Mouse (Mus musculus) liver, embryonic 13.5 days (tissue): ENCODE measurements around the gene Ugt1a5. TPM values are rescaled to one million over a fixed set of nuclear protein-coding genes. Genes with fewer than 3 reads are reported as not detected.

Experiments used
- ATAC-seq: fragments of 200-750 bp; cut with Nextera tagmentation; 2 replicates; pipeline ENCODE4 v1.8.0; 2017; ENCODE audit warnings: low read depth, mild to moderate bottlenecking, moderate number of reproducible peaks, moderate library complexity
- DNase-seq: peaks from one replicate; pipeline ENCODE4 v3.0.0; 2022
- H3K27ac ChIP-seq: fragments of 300-500 bp; sonication (generic); 2 replicates; pipeline ENCODE4 v1.5.1; 2015; ENCODE audit warnings: moderate library complexity, mild to moderate bottlenecking, inconsistent platforms
- H3K27me3 ChIP-seq: fragments of 300-500 bp; sonication (generic); 2 replicates; pipeline ENCODE4 v1.6.1; 2015; ENCODE audit warnings: mild to moderate bottlenecking, inconsistent platforms
- H3K36me3 ChIP-seq: fragments of 300-500 bp; sonication (generic); 2 replicates; pipeline ENCODE4 v1.6.1; 2015; ENCODE audit warnings: mild to moderate bottlenecking, inconsistent platforms
- H3K4me1 ChIP-seq: fragments of 300-500 bp; sonication (generic); replicated peaks from 2 replicates; pipeline ENCODE4 v1.6.1; 2015; ENCODE audit warnings: inconsistent platforms
- H3K4me2 ChIP-seq: fragments of 300-500 bp; sonication (generic); 2 replicates; pipeline ENCODE4 v1.6.1; 2015; ENCODE audit warnings: inconsistent platforms, mild to moderate bottlenecking, moderate library complexity
- H3K4me3 ChIP-seq: fragments of 300-500 bp; sonication (generic); replicated peaks from 2 replicates; pipeline ENCODE4 v1.5.1; 2015; ENCODE audit warnings: mild to moderate bottlenecking, inconsistent platforms
- H3K9ac ChIP-seq: fragments of 300-500 bp; sonication (generic); 2 replicates; pipeline ENCODE4 v1.6.1; 2015; ENCODE audit warnings: mild to moderate bottlenecking, inconsistent platforms
- H3K9me3 ChIP-seq: fragments of 300-500 bp; sonication (generic); replicated peaks from 2 replicates; pipeline ENCODE4 v1.6.1; 2016; ENCODE audit warnings: inconsistent platforms
- WGBS: fragments of 180-500 bp; shearing (Covaris S2); methylation state at CpG from one replicate; pipeline ENCODE4 v1.1.7; 2015; ENCODE audit not compliant: insufficient replicate concordance; 5-methylcytosine and 5-hydroxymethylcytosine counted together
- polyA plus RNA-seq: library from polyadenylated mRNA; unstranded; fragments of >200 nt; fragmentation: Nextera tagmentation; extraction: Ambion mirVana; gene quantifications from 2 replicates; pipeline ENCODE4 v1.2.1, GENCODE M21; 2015

The Ugt1a5 gene
- polyA plus RNA-seq, 1 experiment from 2014 or later: not detected

DNA sequence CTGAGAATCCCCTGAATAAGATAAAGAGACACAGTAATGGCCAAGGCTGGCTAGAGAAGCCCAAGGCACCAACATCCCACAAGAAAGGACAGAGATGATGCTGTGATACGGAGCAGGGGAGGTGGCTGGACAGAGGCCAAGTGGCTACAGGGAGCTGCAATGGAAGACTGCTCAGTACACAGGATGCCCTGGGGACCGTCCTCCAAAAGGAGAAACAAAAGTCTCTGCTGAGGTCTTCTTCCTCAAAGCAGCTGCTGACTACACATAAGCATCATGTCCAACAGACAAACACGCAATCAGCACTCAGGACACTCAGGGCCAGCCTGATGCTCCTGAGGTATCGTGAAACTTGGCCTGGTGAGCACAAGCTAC is 99.0 kb downstream of the Ugt1a5 start:
- Histone ChIP-seq H3K9me3 (no peaks in the 10 kb centered on the region), H3K27me3 (no peaks in the 10 kb centered on the region), H3K4me2 (no peak overlapping the region), H3K4me3 (no peak overlapping the region), H3K27ac (no peak overlapping the region), H3K4me1 (peaks cover 31% of the 10 kb centered on the region), H3K9ac (no peak overlapping the region), H3K36me3 (peaks cover 100% of the 10 kb centered on the region)
- DNase-seq: no peak
- ATAC-seq: no peak
- WGBS: 72% methylated on average over 4 of the region's 4 CpGs

- H3K27ac ChIP-seq: no peak overlapping the region
- peaks cover 18% of the 10 kb centered on the region for H3K4me1 ChIP-seq
- no peak for ATAC-seq
- no peaks in the 10 kb centered on the region for H3K27me3 ChIP-seq
- H3K4me2 ChIP-seq: no peak overlapping the region
- no peak for DNase-seq
- 85% methylated on average over 13 of the region's 13 CpGs for WGBS
- no peaks in the 10 kb centered on the region for H3K9me3 ChIP-seq
- peaks cover 93% of the 10 kb centered on the region for H3K36me3 ChIP-seq
- no peak overlapping the region for H3K9ac ChIP-seq
- H3K4me3 ChIP-seq: no peak overlapping the region
These were observed 100.3 kb downstream of the Ugt1a5 start for GRCm38 (mm10) chr1:88266123-88266522.

DNA sequence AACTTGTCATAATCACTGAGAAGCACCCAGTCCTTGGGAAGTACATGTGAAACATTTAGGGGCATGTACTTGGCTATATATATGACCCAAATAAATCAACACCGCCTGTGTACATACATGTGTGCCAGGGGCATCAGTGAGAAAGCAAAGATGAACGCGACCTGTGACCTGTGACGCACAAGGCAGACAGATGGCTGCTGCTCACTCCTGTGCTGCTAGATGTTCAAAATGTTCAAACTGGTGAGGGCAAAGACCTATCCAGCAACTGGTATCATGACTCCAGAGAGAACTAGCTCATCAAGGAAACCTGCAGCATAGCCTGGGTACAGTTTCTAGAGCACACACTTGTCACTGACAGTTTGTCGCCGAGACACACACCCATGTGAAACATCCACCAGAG is 101.7 kb downstream of the Ugt1a5 start:
- no peak overlapping the region for H3K9ac ChIP-seq
- ATAC-seq (0 out of 2 replicates have a peak, but pooled peaks have one; percentile 1), DNase-seq (no peak)
- H3K27ac ChIP-seq: no peak overlapping the region
- H3K36me3 ChIP-seq: peaks cover 93% of the 10 kb centered on the region
- no peak overlapping the region for H3K4me3 ChIP-seq
- WGBS: 83% methylated on average over 6 of the region's 6 CpGs
- H3K4me2 ChIP-seq: no peak overlapping the region
- H3K4me1 ChIP-seq: peaks cover 6% of the 10 kb centered on the region; the same call in 1 of the 2 replicates
- H3K9me3 ChIP-seq: no peaks in the 10 kb centered on the region
- no peaks in the 10 kb centered on the region for H3K27me3 ChIP-seq

- Histone ChIP-seq H3K9ac (no peak overlapping the region), H3K4me2 (no peak overlapping the region), H3K36me3 (peaks cover 93% of the 10 kb centered on the region), H3K27me3 (no peaks in the 10 kb centered on the region), H3K27ac (no peak overlapping the region), H3K4me1 (no peaks in the 10 kb centered on the region), H3K4me3 (no peak overlapping the region), H3K9me3 (no peaks in the 10 kb centered on the region)
- DNase-seq (no peak), ATAC-seq (no peak)
- WGBS: 77% methylated on average over 6 of the region's 6 CpGs
These were observed 102.3 kb downstream of the Ugt1a5 start for GRCm38 (mm10) chr1:88268070-88268469.

Other genes starting within 250 kb of the Ugt1a5 start
- gene Usp40, start 157.5 kb upstream of the Ugt1a5 start, polyA plus RNA-seq: 7.5 and 9.2 TPM in 2 replicates
- gene Ugt1a10, start 110.6 kb upstream of the Ugt1a5 start, polyA plus RNA-seq: not detected in 2 replicates
- gene Ugt1a9, start 95.2 kb upstream of the Ugt1a5 start, polyA plus RNA-seq: 0.16 and 0.21 TPM in 2 replicates
- gene Ugt1a8, start 78.2 kb upstream of the Ugt1a5 start, polyA plus RNA-seq: not detected in 2 replicates
- 1.7 and 1.9 TPM in 2 replicates for gene Ugt1a7c, start 71.0 kb upstream of the Ugt1a5 start, polyA plus RNA-seq
- gene Ugt1a6b, start 62.8 kb upstream of the Ugt1a5 start, polyA plus RNA-seq: 2.1 TPM in 2 replicates
- 3.4 and 4.3 TPM in 2 replicates for gene Ugt1a6a, start 31.2 kb upstream of the Ugt1a5 start, polyA plus RNA-seq
- not detected in 2 replicates for gene Ugt1a2, start 34.6 kb downstream of the Ugt1a5 start, polyA plus RNA-seq
- gene Dnajb3, start 39.8 kb downstream of the Ugt1a5 start, polyA plus RNA-seq: 11.3 and 11.4 TPM in 2 replicates
- gene Ugt1a1, start 45.9 kb downstream of the Ugt1a5 start, polyA plus RNA-seq: 0.08 TPM in 1 of 2 replicates, not detected in the other
- gene Mroh2a, start 61.0 kb downstream of the Ugt1a5 start, polyA plus RNA-seq: 0.41 TPM in 2 replicates
- 61.0 and 69.7 TPM in 2 replicates for gene Hjurp, start 111.6 kb downstream of the Ugt1a5 start, polyA plus RNA-seq
- not detected in 2 replicates for gene Trpm8, start 111.6 kb downstream of the Ugt1a5 start, polyA plus RNA-seq
- 176 and 187 TPM in 2 replicates for gene Spp2, start 240.9 kb downstream of the Ugt1a5 start, polyA plus RNA-seq